ENCODE assay signal across 8 mouse cellular contexts in the genomic region with DNA sequence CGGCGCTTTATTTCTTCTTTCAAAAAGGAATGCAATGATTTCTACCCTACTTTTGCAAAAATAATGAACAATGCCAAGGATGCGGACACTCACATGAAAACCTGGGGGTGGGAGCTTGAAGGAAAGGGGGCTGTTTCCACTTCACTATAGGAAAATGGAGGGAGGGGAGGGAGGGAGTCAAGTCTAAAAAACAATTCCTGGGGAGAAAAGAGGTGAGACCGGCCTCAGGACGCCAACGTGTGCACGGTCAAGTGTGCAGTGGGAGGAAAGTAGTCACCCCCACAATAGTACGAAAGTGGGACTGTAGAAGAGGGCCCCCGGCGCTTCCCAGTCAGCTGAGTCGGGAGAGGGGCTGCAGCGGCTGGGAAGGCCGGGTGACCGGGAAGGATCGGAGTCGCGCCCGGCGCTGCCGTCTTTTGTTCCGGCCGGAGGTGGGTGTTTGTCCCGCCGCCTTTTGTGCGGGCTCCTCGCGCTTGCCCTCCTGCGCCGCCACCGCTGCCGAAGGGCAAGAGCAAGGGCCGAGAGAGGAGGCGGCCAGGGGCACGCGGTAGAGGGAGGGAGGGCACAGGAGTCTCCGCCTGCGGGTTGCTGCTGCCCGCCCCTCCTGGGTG. TPM values are rescaled to one million over a fixed set of nuclear protein-coding genes. Genes with fewer than 3 reads are reported as not detected.
DNase-seq lines count a peak whose midpoint lies in the region; ATAC-seq and TF ChIP-seq lines count a peak whose summit lies in the region.

No protein-coding gene starts in this region.

- no peak for DNase-seq in testis, postnatal 14 days (ENCODE audit: low spot score)
- DNase-seq in limb, embryonic 11.5 days (ENCODE audit: low spot score), result peak; percentile 75
- peak; percentile 71 for DNase-seq in midbrain, embryonic 14.5 days
- DNase-seq in thymus, postnatal 36 days, result peak; percentile 18 to 26
- DNase-seq in cerebellum, adult 9-10 months, result no peak

- H3K27me3 ChIP-seq in testis, adult 2 months (ENCODE audit: control insufficient read depth, insufficient read depth, low read length), result peaks cover 18% of the 10 kb centered on the region
- H3K27me3 ChIP-seq in heart, embryonic 16.5 days (ENCODE audit: control insufficient read depth, insufficient read depth, low read length), result peaks cover 4% of the 10 kb centered on the region; the same call in 1 of the 2 replicates
- H3K27me3 ChIP-seq in limb, embryonic 11.5 days (ENCODE audit: control insufficient read depth, insufficient read depth, low read length), result no peaks in the 10 kb centered on the region
- no peaks in the 10 kb centered on the region for H3K27me3 ChIP-seq in midbrain, embryonic 14.5 days (ENCODE audit: control insufficient read depth, insufficient read depth, low read length)

- peak overlapping the region; percentile 89 for H3K9ac ChIP-seq in heart, embryonic 16.5 days (ENCODE audit: low read length)
- H3K9ac ChIP-seq in limb, embryonic 11.5 days (ENCODE audit: low read length), result peak overlapping the region; percentile 97
- peak overlapping the region; percentile 90 for H3K9ac ChIP-seq in midbrain, embryonic 14.5 days (replicated peaks; ENCODE audit: low read length)

- peak overlapping the region; percentile 92 for H3K4me2 ChIP-seq in heart, embryonic 16.5 days (ENCODE audit: low read depth, low read length)
- H3K4me2 ChIP-seq in limb, embryonic 11.5 days (ENCODE audit: low read depth, severe bottlenecking), result peak overlapping the region; percentile 97
- peak overlapping the region; percentile 99 for H3K4me2 ChIP-seq in midbrain, embryonic 14.5 days (ENCODE audit: low read length)

- no peak for ATAC-seq in heart, embryonic 16.5 days (replicated peaks; ENCODE audit: extremely low read depth, insufficient read depth, low FRiP score)
- ATAC-seq in limb, embryonic 11.5 days (ENCODE audit: insufficient number of reproducible peaks, low FRiP score, low TSS enrichment, low read depth), result no peak
- no peak for ATAC-seq in midbrain, embryonic 14.5 days (ENCODE audit: low FRiP score, low TSS enrichment)

- H3K36me3 ChIP-seq in testis, adult 2 months (ENCODE audit: control insufficient read depth, insufficient read depth, low read length), result no peaks in the 10 kb centered on the region
- no peaks in the 10 kb centered on the region for H3K36me3 ChIP-seq in heart, embryonic 16.5 days (ENCODE audit: control insufficient read depth, insufficient read depth)
- H3K36me3 ChIP-seq in limb, embryonic 11.5 days (ENCODE audit: control insufficient read depth, insufficient read depth, low read length), result no peaks in the 10 kb centered on the region
- no peaks in the 10 kb centered on the region for H3K36me3 ChIP-seq in midbrain, embryonic 14.5 days (ENCODE audit: control insufficient read depth, insufficient read depth, low read length)

- WGBS in heart, embryonic 16.5 days, result under 1% methylated on average over 38 of the region's 38 CpGs
- WGBS in limb, embryonic 11.5 days, result under 1% methylated on average over 38 of the region's 38 CpGs
- under 1% methylated on average over 38 of the region's 38 CpGs for WGBS in midbrain, embryonic 14.5 days

- H3K4me1 ChIP-seq in testis, adult 2 months (ENCODE audit: control insufficient read depth, insufficient read depth, low read length), result peaks cover 45% of the 10 kb centered on the region
- H3K4me1 ChIP-seq in cortical plate, adult 2 months (ENCODE audit: control insufficient read depth, insufficient read depth, low read length), result no peaks in the 10 kb centered on the region
- peaks cover 28% of the 10 kb centered on the region for H3K4me1 ChIP-seq in heart, embryonic 16.5 days (ENCODE audit: control insufficient read depth, insufficient read depth, low read length)
- peaks cover 16% of the 10 kb centered on the region; the same call in 1 of the 2 replicates for H3K4me1 ChIP-seq in limb, embryonic 11.5 days (ENCODE audit: control insufficient read depth, insufficient read depth, low read length)
- peaks cover 21% of the 10 kb centered on the region for H3K4me1 ChIP-seq in midbrain, embryonic 14.5 days (ENCODE audit: control insufficient read depth, insufficient read depth, low read length)

- no peaks in the 10 kb centered on the region for H3K9me3 ChIP-seq in heart, embryonic 16.5 days (replicated peaks; ENCODE audit: control insufficient read depth, low read length)
- no peaks in the 10 kb centered on the region for H3K9me3 ChIP-seq in limb, embryonic 11.5 days (ENCODE audit: control insufficient read depth, low read length)
- no peaks in the 10 kb centered on the region for H3K9me3 ChIP-seq in midbrain, embryonic 14.5 days (ENCODE audit: control insufficient read depth, low read length)

- TF ChIP-seq CTCF in testis, adult 2 months (IDR thresholded peaks at IDR 0.05; ENCODE audit: control insufficient read depth, insufficient read depth, insufficient replicate concordance, low read depth, low read length), result no peak
- TF ChIP-seq CTCF in cortical plate, adult 2 months (IDR thresholded peaks at IDR 0.05; ENCODE audit: extremely low read depth, insufficient read depth, low read length), result no peak

- TF ChIP-seq POLR2A in testis, adult 2 months (IDR thresholded peaks at IDR 0.05; ENCODE audit: control insufficient read depth, low read depth, low read length), result no peak
- peak; percentile 21; the same call in 1 of the 2 replicates for TF ChIP-seq POLR2A in cortical plate, adult 2 months (IDR thresholded peaks at IDR 0.05; ENCODE audit: extremely low read depth, insufficient read depth, low read length)

- peak overlapping the region; percentile 47 for H3K4me3 ChIP-seq in testis, adult 2 months (ENCODE audit: control insufficient read depth, low read depth, low read length)
- peak overlapping the region; percentile 89 for H3K4me3 ChIP-seq in cortical plate, adult 2 months (ENCODE audit: insufficient read depth, low read length)
- H3K4me3 ChIP-seq in heart, embryonic 16.5 days (ENCODE audit: low read length), result peak overlapping the region; percentile 83
- H3K4me3 ChIP-seq in limb, embryonic 11.5 days (ENCODE audit: low read depth, low read length), result peak overlapping the region; percentile 68
- H3K4me3 ChIP-seq in midbrain, embryonic 14.5 days (replicated peaks; ENCODE audit: low read depth, low read length), result peak overlapping the region; percentile 67

- H3K27ac ChIP-seq in testis, adult 2 months (ENCODE audit: control insufficient read depth, insufficient read depth, low read depth, low read length), result no peak overlapping the region
- peak overlapping the region; percentile 93 for H3K27ac ChIP-seq in cortical plate, adult 2 months (ENCODE audit: insufficient read depth, low read length)
- peak overlapping the region; percentile 92 for H3K27ac ChIP-seq in heart, embryonic 16.5 days (ENCODE audit: low read length)
- H3K27ac ChIP-seq in limb, embryonic 11.5 days (replicated peaks; ENCODE audit: low read depth, low read length), result peak overlapping the region; percentile 97
- H3K27ac ChIP-seq in midbrain, embryonic 14.5 days (replicated peaks; ENCODE audit: low read depth, low read length), result peak overlapping the region; percentile 96

RNA-seq across cellular contexts. Expression of gene Bcl11a, which starts 1.0 kb away (rescaled TPM):
- polyA plus RNA-seq in testis, adult 2 months (2012; rRNA removed), result 6.5 and 6.6 TPM in 2 replicates
- polyA plus RNA-seq in cortical plate, adult 2 months (2012; rRNA removed), result 62.8 and 64.1 TPM in 2 replicates
- 15.0 TPM in 2 replicates for polyA plus RNA-seq in heart, embryonic 16.5 days (2015; fragmentation: Nextera tagmentation; extraction: Ambion mirVana)
- polyA plus RNA-seq in limb, embryonic 11.5 days (2014; fragmentation: Nextera tagmentation; extraction: Ambion mirVana), result 95.2 and 98.4 TPM in 2 replicates
- polyA plus RNA-seq in midbrain, embryonic 14.5 days (2014; fragmentation: Nextera tagmentation; extraction: Ambion mirVana), result 117 and 121 TPM in 2 replicates

RNA-seq across cellular contexts. Expression of gene A830031A19Rik, which starts 4.0 kb away (rescaled TPM):
- not detected in 2 replicates for polyA plus RNA-seq in testis, adult 2 months (2012; rRNA removed)
- polyA plus RNA-seq in cortical plate, adult 2 months (2012; rRNA removed), result 1.2 and 1.6 TPM in 2 replicates
- not detected in 2 replicates for polyA plus RNA-seq in heart, embryonic 16.5 days (2015; fragmentation: Nextera tagmentation; extraction: Ambion mirVana)
- polyA plus RNA-seq in limb, embryonic 11.5 days (2014; fragmentation: Nextera tagmentation; extraction: Ambion mirVana), result not detected in 2 replicates
- polyA plus RNA-seq in midbrain, embryonic 14.5 days (2014; fragmentation: Nextera tagmentation; extraction: Ambion mirVana), result 0.40 TPM in 1 of 2 replicates, not detected in the other

Comparison
In these comparisons a context has a peak if more than half of its experiments do, and no peak if none do; other contexts are left out.
1. DNase-seq: peak in limb, embryonic 11.5 days (single experiment), midbrain, embryonic 14.5 days (single experiment) and thymus, postnatal 36 days (2 of 2); none in testis, postnatal 14 days (single experiment) and cerebellum, adult 9-10 months (single experiment).
2. Peak in every context shown above with its lines, with median percentiles within 50 percentile points of each other: H3K4me3 ChIP-seq, H3K4me2 ChIP-seq and H3K9ac ChIP-seq.